Comparison of ENCODE assay signal across 9 mouse cellular contexts in genomic region chr3:126831418-126832138, GRCm38 (mm10).
DNase-seq lines count a peak whose midpoint lies in the region; ATAC-seq lines count a peak whose summit lies in the region.
"Had no signal": no experiment of that assay in that cellular context is flagged by ENCODE, and none has a peak within 500 bp of the region (broad histone marks: within the 10 kb centered on the region; RNA-seq: fewer than 3 reads in every experiment).

No protein-coding gene starts in this region.

- H3K27me3 ChIP-seq in limb, embryonic 12.5 days, result peaks cover 35% of the 10 kb centered on the region
- peaks cover 11% of the 10 kb centered on the region; the same call in 1 of the 2 replicates for H3K27me3 ChIP-seq in limb, embryonic 10.5 days (ENCODE audit: low read depth, poor library complexity, severe bottlenecking)

- no peak overlapping the region for H3K9ac ChIP-seq in limb, embryonic 12.5 days (replicated peaks)
- H3K9ac ChIP-seq: liver, embryonic 14.5 days had no signal

- DNase-seq in limb, embryonic 10.5 days (ENCODE audit: low spot score), result no peak
- DNase-seq in adrenal gland, postnatal 10 days, result peak; percentile 44
- peak; percentile 19 for DNase-seq in gonadal fat pad, adult 2 months (ENCODE audit: low read depth)
- peak; percentile 82 to 84 for DNase-seq in lung, adult 18-20 months
- DNase-seq in cerebellum, adult 11 months, result no peak
- no peak for DNase-seq in kidney, postnatal 14 days

- 51% methylated on average over 6 of the region's 6 CpGs for WGBS in limb, embryonic 12.5 days
- 61% methylated on average over 6 of the region's 6 CpGs for WGBS in limb, embryonic 10.5 days

- no peak overlapping the region for H3K4me2 ChIP-seq in limb, embryonic 12.5 days

- no peaks in the 10 kb centered on the region for H3K36me3 ChIP-seq in limb, embryonic 12.5 days
- H3K36me3 ChIP-seq in limb, embryonic 10.5 days, result no peaks in the 10 kb centered on the region

- peak; percentile 46; the same call in 1 of the 2 replicates for ATAC-seq in limb, embryonic 12.5 days (ENCODE audit: insufficient number of reproducible peaks, insufficient read depth, low FRiP score, low TSS enrichment, low read depth)
- no peak for ATAC-seq in erythroblast, adult 5-6 weeks (replicated peaks; ENCODE audit: low FRiP score, poor library complexity, severe bottlenecking)

- H3K4me3 ChIP-seq in limb, embryonic 12.5 days (replicated peaks), result no peak overlapping the region
- H3K4me3 ChIP-seq in limb, embryonic 10.5 days, result no peak overlapping the region

- H3K9me3 ChIP-seq in limb, embryonic 12.5 days, result no peaks in the 10 kb centered on the region
- H3K9me3 ChIP-seq in limb, embryonic 10.5 days (replicated peaks), result no peaks in the 10 kb centered on the region

- no peak overlapping the region for H3K27ac ChIP-seq in limb, embryonic 12.5 days
- no peak overlapping the region for H3K27ac ChIP-seq in limb, embryonic 10.5 days
- H3K27ac ChIP-seq: liver, embryonic 14.5 days had no signal

- H3K4me1 ChIP-seq in limb, embryonic 12.5 days (replicated peaks), result peaks cover 7% of the 10 kb centered on the region
- peaks cover 10% of the 10 kb centered on the region for H3K4me1 ChIP-seq in limb, embryonic 10.5 days

Comparison
In these comparisons a context has a peak if more than half of its experiments do, and no peak if none do; other contexts are left out.
1. DNase-seq: peak in adrenal gland, postnatal 10 days (single experiment), gonadal fat pad, adult 2 months (single experiment) and lung, adult 18-20 months (2 of 2); none in limb, embryonic 10.5 days (single experiment), cerebellum, adult 11 months (single experiment) and kidney, postnatal 14 days (single experiment).